ENCODE assay signal across 8 mouse cellular contexts in the genomic region with DNA sequence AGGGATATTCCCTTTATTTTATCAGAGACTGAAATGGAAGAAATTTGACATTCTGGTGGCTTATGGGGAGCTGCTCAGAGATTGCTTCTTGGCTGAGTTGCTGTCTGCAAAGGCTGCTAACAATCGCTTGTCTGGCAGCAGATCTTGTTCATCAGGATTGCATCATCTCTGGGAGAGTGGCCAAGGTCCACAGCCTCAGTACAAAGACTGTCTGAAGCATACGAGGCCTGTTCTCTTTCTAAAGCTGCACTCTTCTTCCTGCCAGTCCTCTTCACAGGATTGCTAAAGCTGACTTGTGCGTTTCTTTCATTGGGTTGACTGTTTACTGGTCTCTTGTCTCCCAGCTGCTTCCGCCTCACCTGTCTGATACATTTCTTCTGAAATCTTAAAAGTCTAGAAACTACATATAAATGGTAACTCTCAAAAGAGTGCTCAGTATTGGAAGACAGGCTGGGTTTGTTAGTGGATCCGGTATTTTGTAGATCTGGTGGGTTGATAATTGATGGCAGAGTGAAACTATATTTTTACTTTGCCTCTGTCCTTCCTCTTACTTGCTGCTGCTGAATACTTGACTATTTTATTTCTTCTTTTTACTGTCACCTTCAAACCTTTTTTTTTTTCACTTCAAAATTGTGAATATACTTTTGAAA. TPM values are rescaled to one million over a fixed set of nuclear protein-coding genes. Genes with fewer than 3 reads are reported as not detected.
DNase-seq lines count a peak whose midpoint lies in the region; ATAC-seq and TF ChIP-seq lines count a peak whose summit lies in the region.

No protein-coding gene starts in this region.

- H3K9ac ChIP-seq in hindbrain, embryonic 16.5 days (ENCODE audit: low read depth, low read length), result no peak overlapping the region

- no peaks in the 10 kb centered on the region for H3K27me3 ChIP-seq in hindbrain, embryonic 16.5 days (replicated peaks; ENCODE audit: control insufficient read depth, insufficient read depth, low read length)

- peak; percentile 95 for ATAC-seq in hindbrain, embryonic 16.5 days
- no peak for ATAC-seq in activated CD4-positive, CD25-positive, alpha-beta regulatory T cell, adult 4 months

- peak overlapping the region; percentile 27; the same call in 1 of the 2 replicates for H3K4me2 ChIP-seq in hindbrain, embryonic 16.5 days (ENCODE audit: low read length)

- peak overlapping the region; percentile 70 for H3K27ac ChIP-seq in gastrocnemius, adult 2 months
- H3K27ac ChIP-seq in hindbrain, embryonic 16.5 days (ENCODE audit: low read depth, low read length), result peak overlapping the region; percentile 49

- 34% methylated on average over 5 of the region's 5 CpGs for WGBS in hindbrain, embryonic 16.5 days

- peaks cover 2% of the 10 kb centered on the region for H3K4me1 ChIP-seq in hindbrain, embryonic 16.5 days (ENCODE audit: control insufficient read depth, insufficient read depth, low read depth, low read length)

- no peak for TF ChIP-seq CTCF in gastrocnemius, adult 2 months (IDR thresholded peaks at IDR 0.05)

- intact Hi-C loops in gastrocnemius, adult 2 months (cut with DNase I), result loop anchor here (2.0 kb wide), 1 partner anchor 21 kb away; no protein-coding TSS in a partner anchor

- H3K4me3 ChIP-seq in gastrocnemius, adult 2 months, result peak overlapping the region; percentile 48
- no peak overlapping the region for H3K4me3 ChIP-seq in hindbrain, embryonic 16.5 days (ENCODE audit: low read length)

- H3K36me3 ChIP-seq in hindbrain, embryonic 16.5 days (ENCODE audit: control insufficient read depth, insufficient read depth, low read length), result no peaks in the 10 kb centered on the region

- no peaks in the 10 kb centered on the region for H3K9me3 ChIP-seq in hindbrain, embryonic 16.5 days (ENCODE audit: control insufficient read depth, low read length)

- peak; percentile 90 for DNase-seq in Muller cell, postnatal 12 days (ENCODE audit: inconsistent ontology term)
- DNase-seq in cerebellum, adult 11-12 months, result peak; percentile 95
- peak; percentile 90 for DNase-seq in gastrocnemius, adult 2 months
- peak; percentile 91 for DNase-seq in layer of hippocampus, postnatal 36 days
- DNase-seq in lung, postnatal 36 days, result peak; percentile 97
- peak; percentile 75 for DNase-seq in right cerebral cortex, postnatal 14 days

RNA-seq across cellular contexts. Expression of a gene that starts 22.6 kb away (rescaled TPM):
- 10 to 100 TPM; 28.4 to 29.3 TPM for total RNA-seq in gastrocnemius, adult 2 months (2021)
- 45.4 and 48.3 TPM in 2 replicates for polyA plus RNA-seq in hindbrain, embryonic 16.5 days (2015; fragmentation: Nextera tagmentation; extraction: Ambion mirVana)
- total RNA-seq in layer of hippocampus, postnatal 36 days (2021), result 100 to 1,000 TPM; 103 to 117 TPM
- polyA plus RNA-seq in activated CD4-positive, CD25-positive, alpha-beta regulatory T cell, adult 4 months (2017; shearing (Covaris generic)), result 10 to 100 TPM; 31.1 to 33.0 TPM

RNA-seq across cellular contexts. Expression of a gene that starts 53.7 kb away (rescaled TPM):
- 10 to 100 TPM; 13.7 to 14.5 TPM for total RNA-seq in gastrocnemius, adult 2 months (2021)
- polyA plus RNA-seq in hindbrain, embryonic 16.5 days (2015; fragmentation: Nextera tagmentation; extraction: Ambion mirVana), result 48.7 and 52.0 TPM in 2 replicates
- total RNA-seq in layer of hippocampus, postnatal 36 days (2021), result 10 to 100 TPM; 33.1 to 42.0 TPM
- polyA plus RNA-seq in activated CD4-positive, CD25-positive, alpha-beta regulatory T cell, adult 4 months (2017; shearing (Covaris generic)), result 10 to 100 TPM; 88.0 to 94.9 TPM
